Mouse (Mus musculus) liver, embryonic 18 days (tissue): ENCODE results near the gene Tmem199. TPM values are rescaled to one million over a fixed set of nuclear protein-coding genes. Genes with fewer than 3 reads are reported as not detected.

ENCODE experiments used
- polyA plus RNA-seq: library from polyadenylated mRNA; depleted of rRNA; stranded (reverse); fragments of >200 nt; gene quantifications from 2 replicates; pipeline ENCODE4 v1.2.3, GENCODE M21; 2012; rRNA removed

Tmem199 gene
- 13.8 and 13.9 TPM in 2 replicates for polyA plus RNA-seq

GRCm38 (mm10) chr11:78512025-78512957 is at the start of gene Tmem199, which contains the start of gene Poldip2:
TSS of gene Tmem199 (minus strand) at chr11:78512172.
TSS of gene Poldip2 (plus strand) at chr11:78512193.

GRCm38 (mm10) chr11:78550168-78551058 is 38.4 kb upstream of the Tmem199 start, which contains the start of gene Tmem97:
TSS of gene Tmem97 (minus strand) at chr11:78550777.

GRCm38 (mm10) chr11:78536080-78536689 is 24.2 kb upstream of the Tmem199 start, which contains the start of the genes Tnfaip1 and Ift20:
TSS of gene Tnfaip1 (minus strand) at chr11:78536332.
TSS of gene Ift20 (plus strand) at chr11:78536361.

GRCm38 (mm10) chr11:78502909-78503650 is 8.9 kb downstream of the Tmem199 start, which contains the start of gene Sebox:
TSS of gene Sebox (plus strand) at chr11:78503447.

GRCm38 (mm10) chr11:78499004-78499403 is 13.0 kb downstream of the Tmem199 start, which contains the start of gene Vtn:
TSS of gene Vtn (plus strand) at chr11:78499091.

GRCm38 (mm10) chr11:78497544-78498522 is 14.1 kb downstream of the Tmem199 start, which contains the start of gene Sarm1:
TSS of gene Sarm1 (minus strand) at chr11:78497754.

GRCm38 (mm10) chr11:78465568-78466180 is 46.3 kb downstream of the Tmem199 start, which contains the start of gene Slc46a1:
TSS of gene Slc46a1 (plus strand) at chr11:78465697.

Other genes with a start within 250 kb of the Tmem199 start
- gene BC030499, start 221.3 kb downstream of the Tmem199 start, polyA plus RNA-seq = 0.15 and 0.20 TPM in 2 replicates
- 18.5 and 21.4 TPM in 2 replicates for gene Spag5, start 210.6 kb downstream of the Tmem199 start, polyA plus RNA-seq
- 25.4 and 34.5 TPM in 2 replicates for gene Aldoc, start 189.2 kb downstream of the Tmem199 start, polyA plus RNA-seq
- 21.8 and 25.8 TPM in 2 replicates for gene Pigs, start 183.8 kb downstream of the Tmem199 start, polyA plus RNA-seq
- gene Unc119, start 168.7 kb downstream of the Tmem199 start, polyA plus RNA-seq = 62.4 and 64.5 TPM in 2 replicates
- not detected in 2 replicates for gene Foxn1, start 125.6 kb downstream of the Tmem199 start, polyA plus RNA-seq
- gene Slc13a2, start 90.0 kb downstream of the Tmem199 start, polyA plus RNA-seq = 0.03 and 0.06 TPM in 2 replicates
- 12.7 and 14.6 TPM in 2 replicates for gene Slc46a1, start 46.5 kb downstream of the Tmem199 start, polyA plus RNA-seq
- 0.25 and 0.26 TPM in 2 replicates for gene Sarm1, start 14.4 kb downstream of the Tmem199 start, polyA plus RNA-seq
- 1,540 and 1,650 TPM in 2 replicates for gene Vtn, start 13.1 kb downstream of the Tmem199 start, polyA plus RNA-seq
- gene Sebox, start 8.7 kb downstream of the Tmem199 start, polyA plus RNA-seq = 0.09 and 0.22 TPM in 2 replicates
- 41.8 and 45.1 TPM in 2 replicates for gene Poldip2, start within 50 bp of the Tmem199 start, polyA plus RNA-seq
- gene Tnfaip1, start 24.2 kb upstream of the Tmem199 start, polyA plus RNA-seq = 10.0 and 10.2 TPM in 2 replicates
- 47.4 and 51.1 TPM in 2 replicates for gene Ift20, start 24.2 kb upstream of the Tmem199 start, polyA plus RNA-seq
- 68.7 and 70.8 TPM in 2 replicates for gene Tmem97, start 38.6 kb upstream of the Tmem199 start, polyA plus RNA-seq
- 4.9 and 5.5 TPM in 2 replicates for gene Nlk, start 185.2 kb upstream of the Tmem199 start, polyA plus RNA-seq
- 15.7 and 17.5 TPM in 2 replicates for gene Ccnq, start 239.6 kb upstream of the Tmem199 start, polyA plus RNA-seq